Mouse (Mus musculus) myocyte (in vitro differentiated cells): ENCODE measurements around the gene Hist1h3i.

Source experiments
- MYOD1 ChIP-seq, 3 experiments: IDR thresholded peaks; one replicate each; pipeline ENCODE4 v1.6.1; 2011; ENCODE audit warnings: control low read depth in 2 of 3, low read depth in 2 of 3, mild to moderate bottlenecking in 2 of 3, moderate library complexity in 1 of 3; ENCODE audit not compliant: insufficient read length in 2 of 3, control insufficient read depth in 1 of 3
- MYOG ChIP-seq, 3 experiments: IDR thresholded peaks; one replicate each; pipeline ENCODE4 v1.6.1; 2011; ENCODE audit warnings: control low read depth in 2 of 3, low read depth in 2 of 3, mild to moderate bottlenecking in 2 of 3; ENCODE audit not compliant: insufficient read length in 2 of 3, control insufficient read depth in 1 of 3, insufficient read depth in 1 of 3

DNA sequence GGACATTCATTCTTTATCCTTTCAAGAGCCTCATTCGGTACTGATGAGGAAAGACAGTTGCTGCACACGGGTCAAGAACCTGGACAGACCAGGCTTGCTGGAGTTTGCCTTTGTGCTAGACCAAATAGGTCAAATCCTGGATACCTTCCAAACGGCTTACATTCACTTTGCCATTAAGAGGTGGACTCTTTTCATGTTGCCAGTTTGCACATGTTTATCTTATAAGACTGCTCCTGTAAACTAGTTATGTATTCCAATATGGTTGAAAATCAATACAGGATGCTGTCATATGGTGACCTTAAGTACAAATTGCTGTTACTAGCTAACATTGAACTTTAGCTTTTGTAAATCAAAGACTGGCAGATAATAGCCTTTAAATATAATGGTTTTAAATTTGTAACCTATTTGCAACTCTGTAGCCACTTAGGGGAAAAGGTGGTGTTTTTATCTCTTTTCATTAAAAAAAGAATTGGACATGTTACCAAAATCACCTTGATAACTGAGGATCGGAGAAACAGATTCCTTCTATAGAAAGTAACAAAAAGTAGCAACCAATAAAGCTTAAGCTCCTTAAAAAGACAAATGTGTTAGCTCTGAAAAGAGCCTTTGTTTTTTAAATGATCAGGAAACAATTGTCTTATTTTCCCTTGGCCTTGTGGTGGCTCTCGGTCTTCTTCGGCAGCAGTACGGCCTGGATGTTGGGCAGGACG lies 3.2 kb upstream of the Hist1h3i start:
- TF ChIP-seq MYOD1 (IDR thresholded peaks at IDR 0.05; ENCODE audit: control insufficient read depth in 1 of 3, insufficient read length in 2 of 3, low read depth in 2 of 3) (no peak), MYOG (IDR thresholded peaks at IDR 0.05; ENCODE audit: control insufficient read depth in 1 of 3, insufficient read depth in 1 of 3, insufficient read length in 2 of 3, low read depth in 2 of 3) (no peak)
